Mouse (Mus musculus) CH12.LX (cell line): ENCODE measurements at regions not wholly inside any gene's neighbourhood (a gene's known extent, or its start where the extent isn't known, plus 50 kb on each side); places are given as distances from the start of the nearest gene placed in this dataset.

Source experiments
- DNase-seq: peaks from one replicate; pipeline ENCODE4 v3.0.0-alpha.2; 2013; ENCODE audit errors: extremely low read depth
- H3K27ac ChIP-seq: 2 replicates; pipeline ENCODE4 v1.5.1; 2012; ENCODE audit warnings: low read depth, mild to moderate bottlenecking, control low read depth, moderate library complexity; ENCODE audit not compliant: insufficient read depth
- H3K27me3 ChIP-seq: replicated peaks from 2 replicates; pipeline ENCODE3; 2012; ENCODE audit warnings: inconsistent platforms
- H3K36me3 ChIP-seq, 2 experiments: replicated peaks in 1 of 2; 2 replicates each; pipeline versions ENCODE3 to v1.6.1; 2012; ENCODE audit warnings: inconsistent platforms in 1 of 2, low read length in 1 of 2, mild to moderate bottlenecking in 1 of 2, mixed read lengths in 1 of 2, moderate library complexity in 1 of 2; ENCODE audit not compliant: control insufficient read depth in 1 of 2, insufficient read depth in 1 of 2
- H3K4me1 ChIP-seq, 2 experiments: 2 replicates each; pipeline ENCODE4 v1.6.1; 2012; ENCODE audit warnings: inconsistent platforms in 1 of 2, moderate library complexity in 1 of 2; ENCODE audit not compliant: insufficient read depth in 2 of 2, control insufficient read depth in 1 of 2
- H3K4me2 ChIP-seq: 2 replicates; pipeline ENCODE4 v1.6.1; 2012; ENCODE audit warnings: low read depth, mild to moderate bottlenecking, control low read depth; ENCODE audit not compliant: poor library complexity, insufficient read depth, severe bottlenecking
- H3K4me3 ChIP-seq, 3 experiments: fragments of 150-350 bp in 1 of 3; sonication (generic) in 1 of 3; replicated peaks in 1 of 3; 2 replicates each; pipeline versions ENCODE3 to v1.5.1; 2011 to 2012; ENCODE audit warnings: low read depth in 2 of 3, low read length in 2 of 3, mild to moderate bottlenecking in 2 of 3, moderate library complexity in 2 of 3, control low read depth in 1 of 3, improper control_type of control experiment in 1 of 3, inconsistent platforms in 1 of 3, mixed read lengths in 1 of 3; ENCODE audit not compliant: poor library complexity in 1 of 3
- H3K79me2 ChIP-seq: replicated peaks from 2 replicates; pipeline ENCODE4 v1.6.1; 2012; ENCODE audit warnings: mild to moderate bottlenecking, moderate library complexity; ENCODE audit not compliant: control insufficient read depth, poor library complexity, insufficient read depth, severe bottlenecking; ENCODE audit errors: extremely low read depth
- H3K9ac ChIP-seq: 2 replicates; pipeline ENCODE4 v1.6.1; 2012; ENCODE audit warnings: low read depth, mild to moderate bottlenecking, control low read depth, moderate library complexity; ENCODE audit not compliant: insufficient read depth
- H3K9me3 ChIP-seq: replicated peaks from 2 replicates; pipeline ENCODE3; 2012; ENCODE audit warnings: low read length, inconsistent platforms, mixed read lengths
- BHLHE40 ChIP-seq: IDR thresholded peaks from 2 replicates; pipeline ENCODE4 v1.6.1; 2011; ENCODE audit warnings: mild to moderate bottlenecking, low read depth, low read length, improper control_type of control experiment
- CHD1 ChIP-seq: IDR thresholded peaks from 2 replicates; pipeline ENCODE4 v1.6.1; 2012; ENCODE audit warnings: low read depth, low read length, improper control_type of control experiment, inconsistent platforms
- CHD2 ChIP-seq: IDR thresholded peaks from 2 replicates; pipeline ENCODE4 v1.6.1; 2011; ENCODE audit warnings: low read length, improper control_type of control experiment
- E2F4 ChIP-seq: IDR thresholded peaks from 2 replicates; pipeline ENCODE4 v1.6.1; 2011; ENCODE audit warnings: low read depth, low read length, improper control_type of control experiment; ENCODE audit not compliant: insufficient replicate concordance
- EP300 ChIP-seq: IDR thresholded peaks from 2 replicates; pipeline ENCODE4 v1.6.1; 2011; ENCODE audit warnings: low read length, improper control_type of control experiment
- ETS1 ChIP-seq: conservative IDR thresholded peaks from 2 replicates; pipeline ENCODE4 v1.6.1; 2012; ENCODE audit warnings: low read depth, mild to moderate bottlenecking, inconsistent platforms, low read length, improper control_type of control experiment, moderate library complexity
- JUN ChIP-seq: IDR thresholded peaks from 2 replicates; pipeline ENCODE4 v1.6.1; 2011; ENCODE audit warnings: low read depth, mild to moderate bottlenecking, low read length, improper control_type of control experiment, moderate library complexity; ENCODE audit not compliant: insufficient read depth
- JUND ChIP-seq: conservative IDR thresholded peaks from 2 replicates; pipeline ENCODE4 v1.6.1; 2011; ENCODE audit warnings: low read depth, low read length, improper control_type of control experiment
- KAT2A ChIP-seq: IDR thresholded peaks from 2 replicates; pipeline ENCODE4 v1.6.1; 2012; ENCODE audit warnings: low read length, improper control_type of control experiment, inconsistent platforms; ENCODE audit not compliant: insufficient replicate concordance
- MAFK ChIP-seq: IDR thresholded peaks from 2 replicates; pipeline ENCODE4 v1.6.1; 2011; ENCODE audit warnings: low read length, improper control_type of control experiment; ENCODE audit not compliant: insufficient replicate concordance
- MAX ChIP-seq: IDR thresholded peaks from 2 replicates; pipeline ENCODE4 v1.6.1; 2011; ENCODE audit warnings: low read length, improper control_type of control experiment
- MEF2A ChIP-seq: IDR thresholded peaks from 2 replicates; pipeline ENCODE4 v1.6.1; 2014; ENCODE audit warnings: low read depth, mild to moderate bottlenecking, inconsistent platforms, low read length, improper control_type of control experiment, borderline replicate concordance
- MXI1 ChIP-seq: IDR thresholded peaks from 2 replicates; pipeline ENCODE4 v1.6.1; 2011; ENCODE audit warnings: mild to moderate bottlenecking, low read depth, low read length, improper control_type of control experiment
- MYC ChIP-seq: IDR thresholded peaks from 2 replicates; pipeline ENCODE4 v1.6.1; 2011; ENCODE audit warnings: low read depth, mild to moderate bottlenecking, improper control_type of control experiment, low read length
- NELFE ChIP-seq: IDR thresholded peaks from 2 replicates; pipeline ENCODE4 v1.6.1; 2011; ENCODE audit warnings: low read depth, low read length, improper control_type of control experiment
- RAD21 ChIP-seq: IDR thresholded peaks from 2 replicates; pipeline ENCODE4 v1.6.1; 2011; ENCODE audit warnings: low read depth, mild to moderate bottlenecking, low read length, improper control_type of control experiment, moderate library complexity
- SIN3A ChIP-seq: IDR thresholded peaks from 2 replicates; pipeline ENCODE4 v1.6.1; 2012; ENCODE audit warnings: low read length, improper control_type of control experiment, inconsistent platforms
- SMC3 ChIP-seq: IDR thresholded peaks from 2 replicates; pipeline ENCODE4 v1.6.1; 2011; ENCODE audit warnings: low read depth, low read length, improper control_type of control experiment
- TBP ChIP-seq: conservative IDR thresholded peaks from 2 replicates; pipeline ENCODE4 v1.6.1; 2011; ENCODE audit warnings: low read depth, low read length, improper control_type of control experiment
- TCF12 ChIP-seq: IDR thresholded peaks from 2 replicates; pipeline ENCODE4 v1.6.1; 2014; ENCODE audit warnings: low read depth, mild to moderate bottlenecking, inconsistent platforms, low read length, improper control_type of control experiment
- USF1 ChIP-seq: IDR thresholded peaks from 2 replicates; pipeline ENCODE4 v1.6.1; 2014; ENCODE audit warnings: low read depth, mild to moderate bottlenecking, inconsistent platforms, low read length, improper control_type of control experiment
- ZKSCAN1 ChIP-seq: IDR thresholded peaks from 2 replicates; pipeline ENCODE4 v1.6.1; 2012; ENCODE audit warnings: low read depth, inconsistent platforms, low read length, improper control_type of control experiment, borderline replicate concordance
- ZNF384 ChIP-seq: IDR thresholded peaks from 2 replicates; pipeline ENCODE4 v1.6.1; 2012; ENCODE audit warnings: low read depth, low read length, improper control_type of control experiment, inconsistent platforms
- dilution Hi-C: fragments of 300-500 bp; cut with MboI; formaldehyde crosslinking; loops from 2 replicates; pipeline ENCODE4 v1.14.3; 2020; ENCODE audit warnings: low sequenced_read_pairs; ENCODE audit not compliant: extremely low pct_unique_long_range_greater_than_20kb, extremely low pct_ligation_motif_present
- in situ Hi-C: fragments of 300-500 bp; cut with MboI; formaldehyde crosslinking; loops from 3 replicates; pipeline ENCODE4 v1.14.3; 2019; ENCODE audit warnings: low sequenced_read_pairs, low pct_ligation_motif_present, low pct_unique_long_range_greater_than_20kb, mixed read lengths

DNA sequence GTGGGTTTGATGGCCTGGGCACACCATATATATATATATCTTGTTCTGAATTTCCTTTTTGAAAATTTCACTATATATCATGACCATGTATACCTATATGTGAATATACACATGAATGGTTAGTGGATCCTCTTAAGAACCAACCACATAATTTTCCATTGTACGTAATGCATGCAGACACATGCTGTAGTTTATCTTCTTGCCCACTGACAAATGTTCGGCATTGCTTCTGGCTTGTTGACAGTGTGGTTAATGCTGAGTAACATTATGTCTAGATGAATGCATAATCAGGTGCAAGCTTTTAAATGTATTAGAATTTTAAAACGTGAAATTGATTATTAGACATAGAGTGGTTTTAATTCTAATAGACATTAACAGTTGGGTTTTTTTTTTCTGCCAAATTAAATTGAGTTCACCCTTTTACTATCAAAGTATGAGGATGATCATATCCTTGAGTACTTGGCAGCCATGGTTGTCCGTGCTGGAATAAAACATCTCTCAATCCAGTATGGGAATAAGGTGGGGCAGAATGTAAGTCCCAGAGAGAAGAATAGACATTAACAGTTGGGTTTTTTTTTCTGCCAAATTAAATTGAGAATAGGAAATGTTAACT is 110.3 kb downstream of the A730009L09Rik start (continued):
- TF ChIP-seq SMC3 (0 out of 2 replicates have a peak, but pooled peaks have one; percentile 4), KAT2A (no peak), MAX (no peak; the same call in 1 of the 2 replicates), ZNF384 (peak; percentile 55)

DNA sequence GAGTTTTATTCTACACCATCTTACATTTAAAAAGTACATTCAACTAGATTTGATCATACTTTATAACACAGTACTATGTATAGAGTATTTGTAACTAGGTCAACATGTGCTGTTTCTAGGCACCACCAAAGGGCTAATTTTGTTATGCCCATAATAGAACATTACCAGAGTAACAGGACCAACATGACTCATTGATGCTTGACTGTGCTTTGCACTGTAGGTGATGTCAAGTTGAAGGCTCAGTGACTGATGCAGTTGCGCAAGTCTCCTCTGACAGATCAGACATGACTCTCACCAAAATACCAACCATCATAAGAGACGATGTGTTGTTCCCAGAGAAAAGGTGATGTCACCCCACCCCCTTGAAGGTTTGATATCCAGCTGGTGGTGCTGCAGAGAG is 108.5 kb downstream of the Mrpl39 start:
- Histone ChIP-seq H3K36me3 (peaks cover 0 to 3% of the 10 kb centered on the region in 2 experiments), H3K9ac (no peak overlapping the region), H3K27ac (no peak overlapping the region), H3K27me3 (no peaks in the 10 kb centered on the region), H3K79me2 (peaks cover 4% of the 10 kb centered on the region; the same call in 1 of the 2 replicates), H3K4me2 (no peak overlapping the region)
- dilution Hi-C loops: no loop called here
- DNase-seq: no peak
- in situ Hi-C loops: no loop called here
- TF ChIP-seq NELFE (no peak), MXI1 (no peak), MEF2A (peak; percentile 89), RAD21 (no peak), USF1 (no peak), CHD2 (peak; percentile 29; the same call in 1 of the 2 replicates), SIN3A (0 out of 2 replicates have a peak, but pooled peaks have one; percentile 34), ETS1 (peak; percentile 67), TBP (no peak), MAFK (no peak), BHLHE40 (peak; percentile 34; the same call in 1 of the 2 replicates), JUND (0 out of 2 replicates have a peak, but pooled peaks have one; percentile 48), CHD1 (0 out of 2 replicates have a peak, but pooled peaks have one; percentile 19), TCF12 (0 out of 2 replicates have a peak, but pooled peaks have one; percentile 27), MYC (peak; percentile 67; the same call in 1 of the 2 replicates), ZKSCAN1 (no peak), EP300 (0 out of 2 replicates have a peak, but pooled peaks have one; percentile 47), MAX (peak; percentile 38; the same call in 1 of the 2 replicates), ZNF384 (no peak), JUN (peak; percentile 50; the same call in 1 of the 2 replicates), E2F4 (0 out of 2 replicates have a peak, but pooled peaks have one; percentile 21)
- TF ChIP-seq, all 38 proteins: peak for 13
- Histone ChIP-seq H3K4me1 (peaks cover 4 to 51% of the 10 kb centered on the region in 2 experiments), H3K4me3 (no peak overlapping the region), H3K9me3 (peaks cover 4% of the 10 kb centered on the region)
